Mouse (Mus musculus): Measurements from ENCODE around the gene Ncs1. TPM values are rescaled to one million over a fixed set of nuclear protein-coding genes. Genes with fewer than 3 reads are reported as not detected.

Gene Ncs1
- polyA plus RNA-seq, 1 experiment from 2014 or later: 1.1 TPM

DNA sequence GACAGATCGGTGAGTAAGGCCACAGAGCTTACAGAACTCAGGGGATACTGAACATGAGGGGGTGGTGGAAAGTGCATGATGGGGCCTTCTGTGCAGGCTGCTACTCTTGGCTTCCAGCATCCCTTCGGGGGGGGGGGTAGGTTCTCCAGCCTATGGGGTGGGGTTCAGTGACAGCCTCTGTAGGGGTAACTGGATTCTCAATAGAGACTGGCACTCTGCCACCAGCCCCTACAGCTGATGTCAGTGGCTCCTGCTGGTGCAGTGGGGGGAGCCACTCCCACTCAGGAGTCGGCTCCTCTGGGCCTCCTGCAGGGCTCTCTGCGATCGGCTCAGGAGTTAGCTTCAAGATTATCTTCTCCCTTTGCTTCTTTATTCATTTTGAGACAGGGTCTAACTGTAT lies 32.9 kb downstream of the Ncs1 start:
- Histone ChIP-seq H3K4me3 (ENCODE audit: low read depth, low read length) (no peak overlapping the region), H3K9ac (ENCODE audit: low read depth, low read length) (no peak overlapping the region), H3K27me3 (ENCODE audit: control insufficient read depth, insufficient read depth, low read depth, low read length) (no peaks in the 10 kb centered on the region), H3K4me2 (ENCODE audit: low read depth, low read length) (no peak overlapping the region), H3K27ac (ENCODE audit: low read length) (no peak overlapping the region), H3K9me3 (replicated peaks; ENCODE audit: control insufficient read depth, low read length) (no peaks in the 10 kb centered on the region), H3K36me3 (ENCODE audit: control insufficient read depth, insufficient read depth) (no peaks in the 10 kb centered on the region), H3K4me1 (ENCODE audit: control insufficient read depth, low read depth, low read length) (no peaks in the 10 kb centered on the region)
- WGBS (ENCODE audit: insufficient replicate concordance): 70% methylated on average over 5 of the region's 5 CpGs
- no peak for ATAC-seq (ENCODE audit: low read depth)

DNA sequence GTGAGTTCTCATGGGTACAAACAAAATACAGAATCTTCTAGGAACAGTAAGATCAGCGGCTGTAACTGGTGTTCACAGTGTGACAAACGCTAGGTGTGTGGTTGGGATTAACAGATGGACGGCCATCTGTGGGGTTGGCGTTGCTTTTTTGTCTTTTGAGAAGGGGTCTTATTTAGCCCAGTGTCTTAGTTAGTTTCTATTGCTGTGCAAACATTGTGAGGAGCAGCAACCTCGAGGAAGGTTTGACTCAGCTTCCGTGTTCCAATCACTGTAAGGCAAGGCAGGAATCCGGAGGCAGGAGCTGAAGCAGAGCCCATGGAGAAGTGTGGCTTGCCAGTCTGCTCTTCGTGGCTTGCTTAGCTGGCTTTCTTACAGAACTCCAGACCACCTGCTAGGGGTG lies 35.5 kb downstream of the Ncs1 start:
- Histone ChIP-seq H3K4me1 (ENCODE audit: control insufficient read depth, low read depth, low read length) (no peaks in the 10 kb centered on the region), H3K36me3 (ENCODE audit: control insufficient read depth, insufficient read depth) (no peaks in the 10 kb centered on the region), H3K4me3 (ENCODE audit: low read depth, low read length) (no peak overlapping the region), H3K4me2 (ENCODE audit: low read depth, low read length) (no peak overlapping the region), H3K9ac (ENCODE audit: low read depth, low read length) (no peak overlapping the region), H3K9me3 (replicated peaks; ENCODE audit: control insufficient read depth, low read length) (no peaks in the 10 kb centered on the region), H3K27me3 (ENCODE audit: control insufficient read depth, insufficient read depth, low read depth, low read length) (no peaks in the 10 kb centered on the region), H3K27ac (ENCODE audit: low read length) (no peak overlapping the region)
- no peak for ATAC-seq (ENCODE audit: low read depth)
- WGBS (ENCODE audit: insufficient replicate concordance): 64% methylated on average over 8 of the region's 8 CpGs

DNA sequence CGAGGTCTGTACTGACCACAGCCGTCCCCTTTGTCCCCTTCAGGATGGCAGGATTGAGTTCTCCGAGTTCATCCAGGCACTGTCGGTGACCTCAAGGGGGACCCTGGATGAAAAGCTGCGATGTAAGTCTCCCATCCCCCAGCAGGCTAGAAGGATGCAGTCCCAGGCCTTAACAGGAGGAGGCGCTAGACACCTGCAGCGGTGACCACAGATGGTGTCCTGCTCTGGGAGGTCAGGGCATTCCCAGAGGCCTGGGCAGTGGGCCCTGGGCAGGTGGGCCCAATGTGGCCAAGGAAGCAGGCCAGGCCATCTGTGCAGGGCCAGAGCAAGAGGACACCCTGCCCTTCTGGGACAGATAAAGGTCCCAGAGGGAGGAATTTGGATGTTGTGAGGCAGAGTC lies 36.6 kb downstream of the Ncs1 start:
- no peaks in the 10 kb centered on the region for H3K36me3 ChIP-seq (ENCODE audit: control insufficient read depth, insufficient read depth)
- H3K4me1 ChIP-seq (ENCODE audit: control insufficient read depth, low read depth, low read length): no peaks in the 10 kb centered on the region
- no peaks in the 10 kb centered on the region for H3K27me3 ChIP-seq (ENCODE audit: control insufficient read depth, insufficient read depth, low read depth, low read length)
- no peak overlapping the region for H3K4me3 ChIP-seq (ENCODE audit: low read depth, low read length)
- H3K9ac ChIP-seq (ENCODE audit: low read depth, low read length): no peak overlapping the region
- H3K4me2 ChIP-seq (ENCODE audit: low read depth, low read length): no peak overlapping the region
- ATAC-seq (ENCODE audit: low read depth): no peak
- H3K9me3 ChIP-seq (replicated peaks; ENCODE audit: control insufficient read depth, low read length): no peaks in the 10 kb centered on the region
- H3K27ac ChIP-seq (ENCODE audit: low read length): no peak overlapping the region
- 61% methylated on average over 7 of the region's 7 CpGs for WGBS (ENCODE audit: insufficient replicate concordance)

DNA sequence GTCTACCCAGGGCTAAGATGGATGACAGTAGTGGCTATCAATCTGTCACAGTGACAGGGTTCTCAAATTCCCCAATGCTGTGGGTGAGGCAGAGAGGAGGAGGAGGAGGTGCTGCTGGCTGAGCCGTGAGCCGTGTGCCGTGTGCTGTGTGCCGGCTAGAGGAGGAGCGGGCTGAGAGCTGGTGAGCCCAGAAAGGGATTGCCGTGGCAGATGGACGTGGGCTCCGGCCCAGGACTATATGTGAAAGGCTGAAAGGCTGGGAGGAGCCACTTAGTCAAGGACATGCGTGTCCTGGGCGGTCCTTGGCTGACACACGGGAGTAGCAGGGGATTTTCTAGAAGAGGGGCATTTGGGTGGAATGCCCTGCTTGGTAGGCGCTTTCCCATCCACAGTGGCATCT lies 37.3 kb downstream of the Ncs1 start:
- Histone ChIP-seq H3K36me3 (ENCODE audit: control insufficient read depth, insufficient read depth) (no peaks in the 10 kb centered on the region), H3K4me3 (ENCODE audit: low read depth, low read length) (no peak overlapping the region), H3K27ac (ENCODE audit: low read length) (no peak overlapping the region), H3K9ac (ENCODE audit: low read depth, low read length) (no peak overlapping the region), H3K4me1 (ENCODE audit: control insufficient read depth, low read depth, low read length) (no peaks in the 10 kb centered on the region), H3K27me3 (ENCODE audit: control insufficient read depth, insufficient read depth, low read depth, low read length) (no peaks in the 10 kb centered on the region), H3K9me3 (replicated peaks; ENCODE audit: control insufficient read depth, low read length) (no peaks in the 10 kb centered on the region), H3K4me2 (ENCODE audit: low read depth, low read length) (no peak overlapping the region)
- WGBS (ENCODE audit: insufficient replicate concordance): 76% methylated on average over 12 of the region's 12 CpGs
- no peak for ATAC-seq (ENCODE audit: low read depth)

DNA sequence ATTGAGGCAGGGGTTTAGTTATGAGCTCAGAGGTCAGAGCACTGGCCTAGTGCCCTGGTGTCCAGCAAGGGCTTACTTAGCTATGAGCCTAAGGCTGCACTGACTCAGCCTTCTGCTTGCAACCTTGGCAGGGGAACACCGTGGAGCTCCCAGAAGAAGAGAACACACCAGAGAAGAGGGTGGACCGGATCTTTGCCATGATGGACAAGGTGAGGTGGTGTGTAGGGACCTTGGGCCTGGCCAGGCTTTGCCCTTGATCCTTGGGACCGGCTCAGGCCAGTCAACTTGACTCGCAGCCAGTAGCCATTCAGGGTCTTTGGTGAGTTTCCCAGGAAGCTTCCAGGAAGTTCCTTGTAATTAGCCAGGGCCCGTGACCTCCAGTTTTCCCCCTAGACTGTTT lies 38.9 kb downstream of the Ncs1 start:
- no peak overlapping the region for H3K27ac ChIP-seq (ENCODE audit: low read length)
- H3K36me3 ChIP-seq (ENCODE audit: control insufficient read depth, insufficient read depth): no peaks in the 10 kb centered on the region
- WGBS (ENCODE audit: insufficient replicate concordance): 63% methylated on average over 5 of the region's 5 CpGs
- no peak overlapping the region for H3K9ac ChIP-seq (ENCODE audit: low read depth, low read length)
- no peak overlapping the region for H3K4me3 ChIP-seq (ENCODE audit: low read depth, low read length)
- H3K27me3 ChIP-seq (ENCODE audit: control insufficient read depth, insufficient read depth, low read depth, low read length): no peaks in the 10 kb centered on the region
- no peak for ATAC-seq (ENCODE audit: low read depth)
- H3K9me3 ChIP-seq (replicated peaks; ENCODE audit: control insufficient read depth, low read length): no peaks in the 10 kb centered on the region
- no peaks in the 10 kb centered on the region for H3K4me1 ChIP-seq (ENCODE audit: control insufficient read depth, low read depth, low read length)
- no peak overlapping the region for H3K4me2 ChIP-seq (ENCODE audit: low read depth, low read length)

DNA sequence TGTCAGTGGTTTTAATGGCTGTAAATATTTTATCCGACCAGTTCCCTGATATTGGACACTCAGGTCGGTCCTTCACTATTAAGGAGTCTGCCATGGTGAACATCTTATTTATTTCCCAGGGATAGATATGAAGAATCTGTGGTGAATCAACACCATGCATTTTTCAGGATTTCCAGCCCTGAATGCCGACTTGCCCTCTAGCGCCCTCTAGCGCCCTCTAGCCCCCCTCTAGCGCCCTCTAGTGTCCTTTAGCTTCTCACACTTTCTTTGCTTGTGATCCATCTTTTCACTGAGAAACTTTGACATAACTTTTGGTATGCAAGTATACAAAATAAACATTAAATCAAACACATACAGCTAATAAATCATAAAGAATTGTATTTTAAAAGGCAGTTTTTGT lies 45.8 kb downstream of the Ncs1 start:
- Histone ChIP-seq H3K4me2 (ENCODE audit: low read depth, low read length) (no peak overlapping the region), H3K4me3 (ENCODE audit: low read depth, low read length) (no peak overlapping the region), H3K27me3 (ENCODE audit: control insufficient read depth, insufficient read depth, low read depth, low read length) (no peaks in the 10 kb centered on the region), H3K9ac (ENCODE audit: low read depth, low read length) (no peak overlapping the region), H3K9me3 (replicated peaks; ENCODE audit: control insufficient read depth, low read length) (no peaks in the 10 kb centered on the region), H3K36me3 (ENCODE audit: control insufficient read depth, insufficient read depth) (no peaks in the 10 kb centered on the region), H3K4me1 (ENCODE audit: control insufficient read depth, low read depth, low read length) (no peaks in the 10 kb centered on the region), H3K27ac (ENCODE audit: low read length) (no peak overlapping the region)
- 11% methylated on average over 6 of the region's 6 CpGs for WGBS (ENCODE audit: insufficient replicate concordance)
- ATAC-seq (ENCODE audit: low read depth): no peak

DNA sequence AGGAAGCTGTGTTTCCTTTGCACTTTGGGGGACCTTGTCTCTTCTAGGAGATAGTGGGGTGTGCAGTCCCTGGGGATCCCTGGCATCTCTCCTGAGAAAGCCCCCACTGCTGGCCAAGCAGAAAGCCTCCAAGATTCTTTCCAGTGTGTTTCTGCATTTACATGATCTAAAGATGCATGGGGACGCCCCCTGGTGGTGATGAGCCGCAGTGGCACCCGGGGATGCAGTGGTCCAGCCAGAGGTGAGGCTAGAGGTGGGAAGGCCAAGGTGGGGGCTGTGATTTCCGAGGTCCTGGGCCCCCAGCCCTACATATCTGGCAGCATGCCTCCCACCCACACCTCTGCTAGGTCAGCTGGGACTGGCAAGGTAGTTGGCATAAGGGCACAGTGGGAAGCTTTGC lies 49.4 kb downstream of the Ncs1 start:
- H3K9me3 ChIP-seq (replicated peaks; ENCODE audit: control insufficient read depth, low read length): no peaks in the 10 kb centered on the region
- H3K36me3 ChIP-seq (ENCODE audit: control insufficient read depth, insufficient read depth): no peaks in the 10 kb centered on the region
- peaks cover 7% of the 10 kb centered on the region for H3K4me1 ChIP-seq (ENCODE audit: control insufficient read depth, low read depth, low read length)
- no peak for ATAC-seq (ENCODE audit: low read depth)
- no peak overlapping the region for H3K4me2 ChIP-seq (ENCODE audit: low read depth, low read length)
- 1% methylated on average over 4 of the region's 4 CpGs for WGBS (ENCODE audit: insufficient replicate concordance)
- no peaks in the 10 kb centered on the region for H3K27me3 ChIP-seq (ENCODE audit: control insufficient read depth, insufficient read depth, low read depth, low read length)
- no peak overlapping the region for H3K4me3 ChIP-seq (ENCODE audit: low read depth, low read length)
- H3K27ac ChIP-seq (ENCODE audit: low read length): no peak overlapping the region
- H3K9ac ChIP-seq (ENCODE audit: low read depth, low read length): no peak overlapping the region

DNA sequence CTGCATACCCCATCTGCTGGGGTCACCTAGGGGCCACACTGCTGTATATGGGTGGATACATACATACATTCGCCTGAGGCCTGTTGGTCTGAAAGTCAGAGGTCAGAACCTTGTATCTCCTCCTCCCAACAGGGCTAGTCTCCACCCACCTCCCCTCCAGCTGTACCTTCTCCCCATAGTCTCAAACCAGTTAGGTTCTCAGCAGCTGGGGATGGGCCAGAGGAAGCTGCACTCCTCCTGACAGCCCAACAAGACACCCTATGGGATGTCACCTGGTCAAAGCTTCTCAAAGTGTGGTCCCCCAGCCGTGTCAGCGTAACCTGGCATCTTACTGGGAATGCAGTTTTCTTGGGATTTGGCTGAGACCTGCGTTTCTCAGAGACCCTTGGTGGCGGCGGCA lies 50.8 kb downstream of the Ncs1 start:
- peaks cover 7% of the 10 kb centered on the region for H3K4me1 ChIP-seq (ENCODE audit: control insufficient read depth, low read depth, low read length)
- H3K4me2 ChIP-seq (ENCODE audit: low read depth, low read length): no peak overlapping the region
- no peak overlapping the region for H3K27ac ChIP-seq (ENCODE audit: low read length)

DNA sequence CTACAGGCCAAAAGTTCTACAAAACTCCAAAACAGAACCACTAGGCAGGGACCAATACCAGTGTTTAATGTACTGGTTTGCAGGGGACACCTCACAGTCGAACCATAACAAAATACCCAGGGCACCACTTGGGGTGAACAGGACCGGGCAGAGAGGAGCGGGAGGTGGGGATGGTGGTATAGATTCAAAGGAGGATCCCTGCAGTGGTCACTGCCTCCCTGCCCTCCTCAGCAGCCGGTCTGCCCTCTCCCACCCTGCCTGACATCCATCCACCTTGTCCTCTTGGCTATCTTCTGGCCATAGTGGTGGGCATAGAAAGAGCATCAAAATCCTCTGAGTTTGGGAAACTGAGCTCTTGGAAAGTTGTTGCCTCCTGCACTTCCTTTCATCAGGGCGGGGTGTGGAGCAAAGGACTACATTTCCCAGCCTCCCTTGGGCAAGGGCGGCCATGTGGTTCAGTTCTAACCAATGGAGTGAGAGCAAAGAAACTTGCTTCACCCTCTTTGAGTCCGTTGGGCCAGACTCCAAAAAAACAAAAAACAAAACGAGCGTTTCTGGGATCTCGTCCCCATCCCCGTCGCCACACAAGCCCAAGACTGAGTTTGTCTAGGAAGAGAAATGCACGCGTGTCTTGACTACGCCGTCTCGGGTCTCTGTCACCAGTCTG lies 52.1 kb downstream of the Ncs1 start:
- H3K9me3 ChIP-seq (replicated peaks; ENCODE audit: control insufficient read depth, low read length): no peaks in the 10 kb centered on the region
- H3K27me3 ChIP-seq (ENCODE audit: control insufficient read depth, insufficient read depth, low read depth, low read length): no peaks in the 10 kb centered on the region
- no peak overlapping the region for H3K27ac ChIP-seq (ENCODE audit: low read length)
- peak; percentile 81 for ATAC-seq (ENCODE audit: low read depth)
- peak overlapping the region; percentile 56 for H3K4me3 ChIP-seq (ENCODE audit: low read depth, low read length)
- H3K4me2 ChIP-seq (ENCODE audit: low read depth, low read length): peak overlapping the region; percentile 58
- H3K4me1 ChIP-seq (ENCODE audit: control insufficient read depth, low read depth, low read length): peaks cover 7% of the 10 kb centered on the region
- no peaks in the 10 kb centered on the region for H3K36me3 ChIP-seq (ENCODE audit: control insufficient read depth, insufficient read depth)
- peak overlapping the region; percentile 35; the same call in 1 of the 2 replicates for H3K9ac ChIP-seq (ENCODE audit: low read depth, low read length)
- 9% methylated on average over 17 of the region's 17 CpGs for WGBS (ENCODE audit: insufficient replicate concordance)

More for the DNA sequence above, 50.8 kb downstream of the Ncs1 start:
- Histone ChIP-seq H3K36me3 (ENCODE audit: control insufficient read depth, insufficient read depth) (no peaks in the 10 kb centered on the region), H3K4me3 (ENCODE audit: low read depth, low read length) (no peak overlapping the region), H3K9ac (ENCODE audit: low read depth, low read length) (no peak overlapping the region), H3K27me3 (ENCODE audit: control insufficient read depth, insufficient read depth, low read depth, low read length) (no peaks in the 10 kb centered on the region), H3K9me3 (replicated peaks; ENCODE audit: control insufficient read depth, low read length) (no peaks in the 10 kb centered on the region)
- ATAC-seq (ENCODE audit: low read depth): no peak
- WGBS (ENCODE audit: insufficient replicate concordance): 69% methylated on average over 6 of the region's 6 CpGs
